Mouse (Mus musculus) megakaryocyte, embryonic 14.5 days (primary cell): ENCODE measurements around the gene Zbtb20. TPM values are rescaled to one million over a fixed set of nuclear protein-coding genes. Genes with fewer than 3 reads are reported as not detected.

Experiments
- H3K27me3 ChIP-seq: replicated peaks from 2 replicates; pipeline ENCODE3; 2012; ENCODE audit warnings: inconsistent platforms
- H3K36me3 ChIP-seq: replicated peaks from 2 replicates; pipeline ENCODE3; 2012; ENCODE audit warnings: low read length, inconsistent platforms, mixed read lengths
- H3K4me1 ChIP-seq: 2 replicates; pipeline ENCODE4 v1.6.1; 2012; ENCODE audit warnings: inconsistent platforms
- H3K4me3 ChIP-seq: replicated peaks from 2 replicates; pipeline ENCODE3; 2012; ENCODE audit warnings: moderate library complexity, mild to moderate bottlenecking, inconsistent platforms
- H3K9me3 ChIP-seq: 2 replicates; pipeline ENCODE4 v1.6.1; 2012; ENCODE audit warnings: inconsistent platforms
- FLI1 ChIP-seq: IDR thresholded peaks from 2 replicates; pipeline ENCODE4 v1.6.1; 2012; ENCODE audit warnings: low read length, inconsistent platforms, mixed read lengths
- GATA1 ChIP-seq: IDR thresholded peaks from 3 replicates; pipeline ENCODE4 v1.6.1; 2012; ENCODE audit warnings: mixed read lengths, low read length, inconsistent platforms, borderline replicate concordance
- polyA plus RNA-seq: library from polyadenylated mRNA; stranded (reverse); fragments of >175 nt; gene quantifications from 2 replicates; pipeline ENCODE4 v1.2.3, GENCODE M21; 2012; ENCODE audit warnings: low replicate concordance; ENCODE audit not compliant: insufficient read depth

Gene Zbtb20
- polyA plus RNA-seq, 1 experiment, result 2.4 TPM

DNA sequence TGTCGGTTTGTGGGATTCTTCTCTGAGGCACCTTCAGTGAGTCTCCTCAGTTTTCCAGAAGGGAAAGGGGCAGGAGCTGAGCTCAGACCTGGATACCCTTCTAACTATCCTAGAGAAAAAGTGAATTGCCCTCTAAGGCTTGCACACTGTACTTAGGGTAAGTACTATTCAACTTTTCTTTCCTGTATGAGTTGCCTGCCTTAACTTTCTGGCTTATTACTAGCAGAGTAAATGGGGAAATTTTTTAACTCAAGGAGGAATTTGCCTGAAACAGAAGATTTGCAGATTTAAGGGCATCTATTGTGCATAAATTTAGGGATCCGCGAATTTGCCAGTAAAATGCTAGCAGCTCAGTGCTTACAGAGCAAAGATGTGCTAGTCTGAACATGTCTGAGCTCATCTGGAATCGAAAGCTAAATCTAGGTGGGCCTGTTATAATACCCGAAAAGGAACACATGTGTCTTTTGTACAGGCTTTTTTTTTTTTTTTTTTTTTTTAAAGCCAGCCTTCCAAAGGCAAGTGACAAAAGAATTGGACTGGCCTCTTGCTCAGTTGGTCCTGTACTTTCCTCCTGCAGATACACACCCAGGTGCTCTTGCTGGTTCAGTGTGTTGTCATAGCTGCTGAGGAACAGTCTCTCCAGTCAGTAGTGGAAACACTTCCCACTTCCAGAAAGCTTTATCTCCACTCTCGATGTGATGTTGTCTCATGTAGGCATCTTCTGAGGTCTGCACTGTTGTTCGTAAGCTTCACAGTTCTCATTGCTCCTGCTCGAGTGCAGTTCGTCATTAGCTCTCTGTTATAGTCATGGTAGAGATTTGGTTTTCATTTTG, 632.7 kb downstream of the Zbtb20 start:
- TF ChIP-seq GATA1 (no peak), FLI1 (no peak)
- 0 out of 2 replicates have a peak, but pooled peaks cover 3% of the 10 kb centered on the region for H3K4me1 ChIP-seq
- no peaks in the 10 kb centered on the region for H3K36me3 ChIP-seq
- H3K4me3 ChIP-seq, result no peak overlapping the region
- no peaks in the 10 kb centered on the region for H3K9me3 ChIP-seq
- H3K27me3 ChIP-seq, result peaks cover 5% of the 10 kb centered on the region

DNA sequence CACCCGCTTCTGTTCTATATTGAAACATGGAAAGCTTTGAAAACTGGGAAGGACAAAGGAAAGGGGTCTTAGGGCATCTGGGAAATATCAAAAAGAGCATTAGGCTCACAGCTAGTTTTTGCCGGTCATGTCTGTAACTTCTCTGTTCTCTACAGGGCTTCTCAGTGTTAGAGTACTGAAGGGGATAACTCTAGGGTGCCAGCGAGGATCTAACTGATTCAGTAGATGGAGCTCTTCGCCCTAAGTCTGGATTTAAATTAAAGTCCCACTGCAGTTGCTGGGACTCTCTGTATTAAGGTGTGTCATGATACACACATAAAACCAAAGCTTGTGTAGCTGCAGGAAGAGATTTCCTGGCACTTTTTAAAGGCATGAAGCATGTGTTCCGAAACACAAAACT, 634.8 kb downstream of the Zbtb20 start:
- peaks cover 1% of the 10 kb centered on the region for H3K27me3 ChIP-seq

DNA sequence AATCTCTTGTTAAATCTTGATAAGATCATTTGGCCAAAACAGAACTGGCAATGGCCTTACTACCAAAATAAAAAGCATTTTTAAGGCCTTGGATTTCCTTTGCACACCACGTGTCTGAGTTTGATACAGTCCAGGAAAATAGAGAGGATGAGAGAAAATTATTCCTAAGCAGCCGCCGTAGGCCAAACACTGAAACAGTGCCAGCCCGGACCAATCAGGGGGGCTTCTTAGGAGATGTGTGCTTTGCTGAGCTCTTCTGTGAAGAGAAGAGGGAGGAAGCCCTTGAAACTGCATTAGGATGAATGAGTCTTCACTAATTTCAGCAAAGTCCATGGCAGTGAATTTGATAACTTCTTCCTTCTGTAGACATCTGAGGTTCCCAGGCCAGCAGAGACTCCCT, 635.9 kb downstream of the Zbtb20 start:
- Histone ChIP-seq H3K4me1 (no peaks in the 10 kb centered on the region), H3K36me3 (no peaks in the 10 kb centered on the region), H3K27me3 (no peaks in the 10 kb centered on the region), H3K9me3 (no peaks in the 10 kb centered on the region), H3K4me3 (no peak overlapping the region)
- TF ChIP-seq GATA1 (no peak), FLI1 (no peak)

More for the DNA sequence above, 634.8 kb downstream of the Zbtb20 start:
- Histone ChIP-seq H3K4me1 (no peaks in the 10 kb centered on the region), H3K4me3 (no peak overlapping the region), H3K9me3 (no peaks in the 10 kb centered on the region), H3K36me3 (no peaks in the 10 kb centered on the region)
- TF ChIP-seq FLI1 (no peak), GATA1 (no peak)

- Histone ChIP-seq H3K4me3 (no peak overlapping the region), H3K27me3 (no peaks in the 10 kb centered on the region), H3K9me3 (no peaks in the 10 kb centered on the region), H3K36me3 (no peaks in the 10 kb centered on the region), H3K4me1 (no peaks in the 10 kb centered on the region)
- TF ChIP-seq GATA1 (no peak), FLI1 (no peak)
Observed at GRCm38 (mm10) chr16:43513933-43514332, 638.3 kb downstream of the Zbtb20 start.

DNA sequence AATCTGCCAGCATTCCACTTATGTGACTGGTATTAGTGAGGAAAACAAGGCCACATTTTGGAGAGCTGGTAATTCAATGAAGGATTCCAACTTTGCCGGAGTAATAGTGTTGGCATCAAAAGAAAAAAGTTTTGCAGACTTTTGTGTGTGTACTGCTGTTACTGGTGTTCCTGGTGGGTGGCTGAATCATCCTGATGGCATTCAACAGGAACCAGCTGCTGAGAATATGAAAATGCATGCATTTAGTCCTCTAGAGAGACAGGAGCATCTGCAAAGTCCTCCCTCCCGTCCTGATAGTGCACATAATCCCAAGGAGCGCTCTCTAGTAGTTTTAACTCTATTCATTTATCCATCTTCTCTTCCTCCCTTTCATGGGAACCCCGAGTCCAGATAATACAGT, 639.9 kb downstream of the Zbtb20 start:
- no peaks in the 10 kb centered on the region for H3K36me3 ChIP-seq
- H3K4me1 ChIP-seq, result peaks cover 2% of the 10 kb centered on the region; the same call in 1 of the 2 replicates
- no peaks in the 10 kb centered on the region for H3K27me3 ChIP-seq
- TF ChIP-seq GATA1, result no peak
- no peak for TF ChIP-seq FLI1
- no peaks in the 10 kb centered on the region for H3K9me3 ChIP-seq
- no peak overlapping the region for H3K4me3 ChIP-seq

DNA sequence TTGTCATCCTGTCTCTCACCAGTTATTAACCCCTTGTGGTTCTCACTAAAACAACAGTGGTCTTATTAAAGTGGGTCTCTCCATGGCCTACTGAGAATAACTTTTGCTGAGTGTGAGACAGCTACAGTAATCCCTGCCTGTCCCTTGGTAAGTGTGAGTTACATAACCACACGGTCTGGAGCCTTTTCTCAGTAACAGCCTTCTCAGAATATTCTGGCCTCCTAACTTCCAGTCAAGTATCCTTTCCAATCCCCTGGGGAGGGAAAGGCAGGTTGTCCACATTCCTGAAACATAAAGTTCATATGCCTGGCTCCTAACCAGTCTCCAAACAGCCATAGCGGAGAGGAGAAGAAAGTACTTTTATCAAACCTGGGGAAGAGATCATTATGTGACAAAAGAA, 644.6 kb downstream of the Zbtb20 start:
- TF ChIP-seq GATA1 (no peak), FLI1 (no peak)
- H3K4me1 ChIP-seq, result peaks cover 11% of the 10 kb centered on the region
- no peaks in the 10 kb centered on the region for H3K9me3 ChIP-seq
- H3K27me3 ChIP-seq, result no peaks in the 10 kb centered on the region
- H3K4me3 ChIP-seq, result no peak overlapping the region
- H3K36me3 ChIP-seq, result no peaks in the 10 kb centered on the region

DNA sequence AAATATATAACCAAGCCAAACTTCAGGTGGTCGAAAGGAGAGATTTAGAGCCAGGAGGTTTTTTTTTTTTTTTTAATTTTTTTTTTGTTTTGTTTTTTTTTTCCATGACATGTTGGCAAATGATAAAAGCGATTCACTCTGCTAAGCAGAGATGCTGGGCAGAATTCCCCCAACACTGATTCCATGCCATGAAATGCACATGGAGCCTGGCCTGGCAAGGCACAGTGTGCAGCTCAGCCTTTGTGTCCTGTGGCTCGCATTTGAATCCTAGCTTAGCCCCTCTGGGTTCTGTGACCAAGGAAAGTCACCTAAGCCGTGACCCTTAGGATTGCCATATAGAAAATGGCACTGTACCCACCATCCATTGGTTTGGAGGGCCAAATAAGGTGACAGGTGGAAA, 646.8 kb downstream of the Zbtb20 start:
- H3K4me3 ChIP-seq, result no peak overlapping the region
- H3K36me3 ChIP-seq, result no peaks in the 10 kb centered on the region
- H3K27me3 ChIP-seq, result no peaks in the 10 kb centered on the region
- TF ChIP-seq FLI1 (no peak), GATA1 (no peak)
- H3K4me1 ChIP-seq, result peaks cover 11% of the 10 kb centered on the region
- H3K9me3 ChIP-seq, result no peaks in the 10 kb centered on the region

GRCm38 (mm10) chr16:43524179-43524578, 648.5 kb downstream of the Zbtb20 start:
- Histone ChIP-seq H3K36me3 (no peaks in the 10 kb centered on the region), H3K4me3 (no peak overlapping the region), H3K4me1 (peaks cover 11% of the 10 kb centered on the region), H3K9me3 (no peaks in the 10 kb centered on the region), H3K27me3 (no peaks in the 10 kb centered on the region)
- TF ChIP-seq GATA1, result no peak
- TF ChIP-seq FLI1, result no peak

- Histone ChIP-seq H3K4me1 (peaks cover 8% of the 10 kb centered on the region), H3K4me3 (no peak overlapping the region)
Observed at GRCm38 (mm10) chr16:43525624-43526023, 649.9 kb downstream of the Zbtb20 start.

GRCm38 (mm10) chr16:43528300-43528699, 652.6 kb downstream of the Zbtb20 start:
- no peaks in the 10 kb centered on the region for H3K4me1 ChIP-seq

More at GRCm38 (mm10) chr16:43525624-43526023, 649.9 kb downstream of the Zbtb20 start:
- H3K9me3 ChIP-seq, result no peaks in the 10 kb centered on the region
- TF ChIP-seq GATA1 (no peak), FLI1 (no peak)
- H3K27me3 ChIP-seq, result no peaks in the 10 kb centered on the region
- H3K36me3 ChIP-seq, result no peaks in the 10 kb centered on the region

More at GRCm38 (mm10) chr16:43528300-43528699, 652.6 kb downstream of the Zbtb20 start:
- Histone ChIP-seq H3K27me3 (no peaks in the 10 kb centered on the region), H3K36me3 (no peaks in the 10 kb centered on the region), H3K9me3 (no peaks in the 10 kb centered on the region), H3K4me3 (no peak overlapping the region)
- TF ChIP-seq FLI1 (no peak), GATA1 (no peak)
